Mouse (Mus musculus) forebrain, postnatal 0 days (tissue): ENCODE results near the gene Pla2g4e. TPM values are rescaled to one million over a fixed set of nuclear protein-coding genes. Genes with fewer than 3 reads are reported as not detected.
A peak's percentile ranks its signal among the peaks of the same experiment; 100 is the strongest.

ENCODE experiments used
- ATAC-seq: fragments of 200-750 bp; cut with Nextera tagmentation; 2 replicates; pipeline ENCODE4 v1.8.0; 2017; ENCODE audit warnings: mild to moderate bottlenecking, moderate library complexity
- DNase-seq: peaks from one replicate; pipeline ENCODE4 v3.0.0-alpha.2; 2015
- H3K27ac ChIP-seq: fragments of 300-500 bp; sonication (generic); 2 replicates; pipeline ENCODE4 v1.5.1; 2014; ENCODE audit warnings: low read depth, mild to moderate bottlenecking, antibody characterized with exemption, low read length, moderate library complexity, mixed read lengths
- H3K27me3 ChIP-seq: fragments of 300-500 bp; sonication (generic); 2 replicates; pipeline ENCODE4 v1.6.1; 2014; ENCODE audit warnings: mild to moderate bottlenecking, low read length, mixed read lengths; ENCODE audit not compliant: insufficient read depth
- H3K36me3 ChIP-seq: fragments of 300-500 bp; sonication (generic); 2 replicates; pipeline ENCODE4 v1.6.1; 2014; ENCODE audit warnings: mild to moderate bottlenecking, moderate library complexity; ENCODE audit not compliant: insufficient read depth
- H3K4me1 ChIP-seq: fragments of 300-500 bp; sonication (generic); 2 replicates; pipeline ENCODE4 v1.6.1; 2014; ENCODE audit warnings: antibody characterized with exemption; ENCODE audit not compliant: insufficient read depth
- H3K4me2 ChIP-seq: fragments of 300-500 bp; sonication (generic); 2 replicates; pipeline ENCODE4 v1.6.1; 2014; ENCODE audit warnings: low read depth, mild to moderate bottlenecking, moderate library complexity
- H3K4me3 ChIP-seq: fragments of 300-500 bp; sonication (generic); 2 replicates; pipeline ENCODE4 v1.5.1; 2014; ENCODE audit warnings: low read depth, low read length, mixed read lengths
- H3K9ac ChIP-seq: fragments of 300-500 bp; sonication (generic); 2 replicates; pipeline ENCODE4 v1.6.1; 2014; ENCODE audit warnings: mild to moderate bottlenecking
- H3K9me3 ChIP-seq: fragments of 300-500 bp; sonication (generic); 2 replicates; pipeline ENCODE4 v1.6.1; 2016; ENCODE audit warnings: low read length
- CTCF ChIP-seq: sonication (generic); IDR thresholded peaks from 2 replicates; pipeline ENCODE4 v1.5.1; 2016; ENCODE audit warnings: antibody characterized with exemption, control low read depth, low read depth
- WGBS: fragments of 180-500 bp; shearing (Covaris S2); extraction: QIAGEN DNeasy Blood & Tissue Kit; methylation state at CpG from one replicate; pipeline ENCODE4 v1.1.7; 2014; 5-methylcytosine and 5-hydroxymethylcytosine counted together
- polyA plus RNA-seq: library from polyadenylated mRNA; unstranded; fragments of >200 nt; fragmentation: Nextera tagmentation; extraction: Ambion mirVana; gene quantifications from 2 replicates; pipeline ENCODE4 v1.2.1, GENCODE M21; 2015
- total RNA-seq: library from RNA; depleted of rRNA; stranded (reverse); fragments of >200 nt; gene quantifications from 2 replicates; pipeline ENCODE4 v1.2.3, GENCODE M21; 2014

Gene Pla2g4e
- total and polyA plus RNA-seq, 2 experiments from 2014 or later: 6.6 to 13.1 TPM

DNA sequence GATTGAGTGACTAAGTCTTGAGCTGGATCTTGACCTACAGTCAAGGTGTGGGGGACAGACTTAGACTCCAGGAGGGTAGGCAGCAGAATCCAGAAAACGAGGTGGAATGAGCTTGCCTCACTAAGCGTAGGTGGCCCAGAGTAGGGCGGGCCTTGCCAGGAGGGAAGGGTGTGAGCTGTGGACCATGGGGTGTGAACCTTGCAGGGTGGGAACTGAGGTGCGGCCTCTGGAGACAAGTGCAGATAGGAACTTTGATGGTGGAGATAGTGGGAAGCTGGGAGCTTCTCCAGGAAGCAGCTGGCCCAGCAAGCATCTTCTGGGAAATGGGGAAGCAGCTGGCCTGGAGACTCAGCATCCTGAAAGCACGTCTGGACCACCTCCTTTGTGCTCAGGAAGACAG, 7.4 kb downstream of the Pla2g4e start:
- TF ChIP-seq CTCF: no peak

DNA sequence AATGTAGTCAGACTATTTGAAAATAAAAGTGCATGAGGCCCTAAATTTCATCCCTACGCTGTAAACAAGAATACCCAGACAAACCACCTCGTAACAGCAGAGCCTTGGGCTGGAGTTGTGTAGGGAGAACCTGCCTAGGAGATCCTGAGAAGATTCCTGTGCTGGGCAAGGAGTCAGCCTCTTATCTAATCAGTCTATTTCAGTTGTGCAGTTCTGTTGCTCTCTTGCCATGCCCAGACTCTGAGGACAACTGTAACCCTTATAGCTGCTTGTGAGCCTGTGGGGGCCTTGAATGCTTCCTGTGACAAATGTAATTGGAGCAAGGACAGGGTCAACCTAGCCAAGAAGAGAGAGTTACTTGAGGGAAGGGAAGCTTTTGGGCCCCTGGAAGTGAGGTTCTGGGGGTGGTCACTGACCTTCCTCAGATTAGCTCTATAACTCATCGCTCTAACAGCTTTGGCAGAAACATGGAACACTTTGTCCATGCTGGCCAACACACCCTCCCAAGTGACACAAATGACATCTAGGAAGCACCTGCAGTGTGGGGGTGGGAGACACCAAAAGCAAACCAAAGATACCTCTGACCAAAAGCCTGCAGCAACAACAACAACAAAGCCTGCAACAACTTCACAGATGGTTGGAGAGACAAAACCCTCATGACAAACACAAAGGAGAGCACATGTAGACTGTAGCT, 9.0 kb downstream of the Pla2g4e start:
- Histone ChIP-seq H3K4me3 (no peak overlapping the region), H3K36me3 (no peaks in the 10 kb centered on the region), H3K4me2 (no peak overlapping the region), H3K9ac (no peak overlapping the region), H3K27ac (no peak overlapping the region), H3K4me1 (no peaks in the 10 kb centered on the region), H3K9me3 (no peaks in the 10 kb centered on the region), H3K27me3 (no peaks in the 10 kb centered on the region)
- no peak for DNase-seq
- no peak for ATAC-seq
- 93% methylated on average over 3 of the region's 3 CpGs for WGBS
- TF ChIP-seq CTCF: no peak

More for the DNA sequence above, 7.4 kb downstream of the Pla2g4e start:
- no peak for DNase-seq
- ATAC-seq: no peak
- Histone ChIP-seq H3K36me3 (no peaks in the 10 kb centered on the region), H3K4me2 (no peak overlapping the region), H3K27ac (no peak overlapping the region), H3K27me3 (no peaks in the 10 kb centered on the region), H3K9ac (no peak overlapping the region), H3K9me3 (no peaks in the 10 kb centered on the region), H3K4me3 (no peak overlapping the region), H3K4me1 (no peaks in the 10 kb centered on the region)
- 82% methylated on average over 5 of the region's 5 CpGs for WGBS

DNA sequence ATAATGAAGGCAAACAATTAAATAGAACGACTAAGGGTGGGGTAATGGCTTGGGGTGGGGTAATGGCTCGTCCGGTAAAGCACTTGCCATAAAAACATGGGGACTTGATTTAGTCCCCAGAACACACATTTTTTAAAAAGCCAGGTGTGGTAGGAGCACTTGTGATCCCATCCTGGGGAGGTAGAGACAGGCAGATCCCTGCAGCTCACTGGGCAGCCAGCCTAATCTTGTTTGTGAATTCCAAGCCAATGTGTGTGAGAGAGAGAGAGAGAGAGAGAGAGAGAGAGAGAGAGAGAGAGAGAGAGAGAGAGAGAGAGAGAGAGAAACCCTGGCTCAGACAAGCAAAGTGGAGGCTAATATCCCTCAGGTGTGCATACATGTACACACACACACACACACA, 9.8 kb downstream of the Pla2g4e start:
- H3K9me3 ChIP-seq: no peaks in the 10 kb centered on the region
- no peak overlapping the region for H3K4me2 ChIP-seq
- no peaks in the 10 kb centered on the region for H3K36me3 ChIP-seq
- ATAC-seq (no peak), DNase-seq (no peak)
- H3K4me3 ChIP-seq: no peak overlapping the region
- 72% methylated on average over 3 of the region's 3 CpGs for WGBS
- H3K27ac ChIP-seq: no peak overlapping the region
- no peaks in the 10 kb centered on the region for H3K4me1 ChIP-seq
- H3K9ac ChIP-seq: no peak overlapping the region
- no peaks in the 10 kb centered on the region for H3K27me3 ChIP-seq
- TF ChIP-seq CTCF: no peak

DNA sequence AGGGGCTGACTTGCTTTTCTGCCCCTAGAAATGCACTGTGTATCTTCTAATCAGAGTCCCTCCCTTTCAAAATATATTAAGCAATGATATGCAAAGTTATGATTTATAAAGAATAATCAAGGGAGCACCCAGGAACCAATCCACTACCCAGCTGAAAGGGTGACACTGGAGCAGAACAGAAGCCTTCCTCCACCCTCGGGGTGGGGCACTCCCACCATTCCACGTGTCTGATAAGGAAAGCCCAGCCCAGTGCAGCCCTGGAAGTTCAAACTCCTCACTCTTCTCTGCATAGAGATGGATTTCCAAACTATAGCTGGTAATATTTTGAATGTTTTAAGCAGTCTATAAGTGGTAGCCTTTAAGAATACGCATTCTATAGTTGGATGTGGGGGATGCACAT, 13.5 kb downstream of the Pla2g4e start:
- no peak overlapping the region for H3K27ac ChIP-seq
- H3K36me3 ChIP-seq: no peaks in the 10 kb centered on the region
- WGBS: 80% methylated on average over 3 of the region's 3 CpGs
- H3K27me3 ChIP-seq: no peaks in the 10 kb centered on the region
- no peaks in the 10 kb centered on the region for H3K4me1 ChIP-seq
- H3K9ac ChIP-seq: no peak overlapping the region
- H3K4me3 ChIP-seq: no peak overlapping the region
- ATAC-seq (no peak), DNase-seq (no peak)
- no peak for TF ChIP-seq CTCF
- no peak overlapping the region for H3K4me2 ChIP-seq
- no peaks in the 10 kb centered on the region for H3K9me3 ChIP-seq

DNA sequence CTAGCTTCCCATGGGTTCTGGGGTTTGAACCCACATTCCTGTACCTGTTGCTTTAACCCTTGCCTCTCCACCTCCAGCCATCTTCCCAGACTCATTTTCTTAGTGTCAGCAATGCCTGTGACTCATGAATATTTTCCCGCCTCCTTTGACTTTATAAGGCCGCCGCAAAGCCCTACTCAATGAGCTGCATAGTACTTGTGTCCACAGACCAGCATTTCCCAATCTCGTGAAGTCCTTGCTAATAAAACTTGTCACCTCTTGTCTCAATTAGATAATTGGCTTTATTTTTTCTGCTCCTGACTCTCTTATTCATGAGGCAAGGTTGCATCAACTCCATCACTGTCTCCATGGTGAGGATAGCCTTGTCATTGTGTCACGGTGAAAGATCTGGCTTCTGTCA, 30.5 kb downstream of the Pla2g4e start:
- Histone ChIP-seq H3K36me3 (no peaks in the 10 kb centered on the region), H3K9me3 (no peaks in the 10 kb centered on the region), H3K4me1 (no peaks in the 10 kb centered on the region), H3K27ac (no peak overlapping the region), H3K9ac (no peak overlapping the region), H3K4me3 (no peak overlapping the region), H3K27me3 (no peaks in the 10 kb centered on the region), H3K4me2 (no peak overlapping the region)
- WGBS: 90% methylated on average over 5 of the region's 5 CpGs
- ATAC-seq (no peak), DNase-seq (no peak)
- no peak for TF ChIP-seq CTCF

DNA sequence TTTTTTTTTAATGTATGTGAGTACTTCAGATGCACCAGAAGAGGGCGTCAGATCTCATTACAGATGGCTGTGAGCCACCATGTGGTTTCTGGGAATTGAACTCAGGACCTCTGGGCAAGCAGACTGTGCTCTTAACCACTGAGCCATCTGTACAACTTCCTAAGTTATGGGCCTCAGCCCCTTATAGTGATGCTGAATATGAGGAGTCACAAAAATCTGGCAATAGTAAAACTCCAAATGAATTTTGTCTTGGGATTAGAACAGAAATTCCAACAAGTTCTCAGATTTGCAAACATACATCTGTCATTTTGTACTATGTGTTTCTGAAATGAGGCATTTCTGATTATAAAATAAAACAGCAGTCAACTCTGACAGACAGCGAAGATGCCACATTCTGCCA, 33.7 kb downstream of the Pla2g4e start:
- no peaks in the 10 kb centered on the region for H3K4me1 ChIP-seq
- WGBS: 46% methylated on average over 2 of the region's 2 CpGs
- ATAC-seq: peak; percentile 60
- no peak overlapping the region for H3K4me3 ChIP-seq
- peak; percentile 56 for DNase-seq
- H3K27me3 ChIP-seq: no peaks in the 10 kb centered on the region
- no peak overlapping the region for H3K27ac ChIP-seq
- no peak for TF ChIP-seq CTCF
- no peak overlapping the region for H3K4me2 ChIP-seq
- H3K9ac ChIP-seq: no peak overlapping the region
- no peaks in the 10 kb centered on the region for H3K9me3 ChIP-seq
- H3K36me3 ChIP-seq: no peaks in the 10 kb centered on the region

DNA sequence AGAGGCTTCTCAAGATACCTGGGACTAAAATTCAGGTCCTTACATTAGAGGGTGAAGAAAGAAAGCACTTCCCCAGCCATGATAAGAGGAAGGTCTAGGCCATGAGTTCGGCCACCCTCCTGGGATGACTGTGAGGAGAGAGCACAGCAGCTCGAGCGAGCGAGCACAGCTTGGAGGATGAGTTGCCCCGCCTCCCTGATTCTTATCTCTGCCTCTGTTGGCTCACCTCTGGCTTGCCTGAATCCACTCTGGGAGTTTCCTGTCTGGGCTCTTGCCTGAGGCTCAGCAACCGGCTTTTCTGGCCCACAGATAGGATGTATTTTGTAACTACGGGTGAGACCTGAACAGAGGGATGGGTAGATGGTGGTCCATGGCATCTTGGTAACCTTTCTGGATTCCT, 37.2 kb downstream of the Pla2g4e start:
- 75% methylated on average over 7 of the region's 7 CpGs for WGBS
- ATAC-seq: no peak

More for the DNA sequence above, 37.2 kb downstream of the Pla2g4e start:
- no peak overlapping the region for H3K4me3 ChIP-seq
- no peak for TF ChIP-seq CTCF
- no peak for DNase-seq
- H3K27ac ChIP-seq: no peak overlapping the region
- no peaks in the 10 kb centered on the region for H3K9me3 ChIP-seq
- H3K4me1 ChIP-seq: no peaks in the 10 kb centered on the region
- H3K27me3 ChIP-seq: no peaks in the 10 kb centered on the region
- no peak overlapping the region for H3K4me2 ChIP-seq
- no peak overlapping the region for H3K9ac ChIP-seq
- no peaks in the 10 kb centered on the region for H3K36me3 ChIP-seq
